Mouse (Mus musculus) cerebellum, adult 2 months (tissue): Measurements from ENCODE around the gene Snx22.

ENCODE experiments used
- CTCF ChIP-seq: fragments of 200-500 bp; IDR thresholded peaks from 2 replicates; pipeline ENCODE4 v1.5.1; 2011; ENCODE audit warnings: low read depth, mild to moderate bottlenecking, control low read depth, low read length, moderate library complexity, borderline replicate concordance; ENCODE audit not compliant: insufficient read depth
- POLR2A ChIP-seq: fragments of 200-500 bp; IDR thresholded peaks from 2 replicates; pipeline ENCODE4 v1.6.1; 2011; ENCODE audit warnings: low read length, control low read depth, borderline replicate concordance; ENCODE audit not compliant: insufficient read depth

DNA sequence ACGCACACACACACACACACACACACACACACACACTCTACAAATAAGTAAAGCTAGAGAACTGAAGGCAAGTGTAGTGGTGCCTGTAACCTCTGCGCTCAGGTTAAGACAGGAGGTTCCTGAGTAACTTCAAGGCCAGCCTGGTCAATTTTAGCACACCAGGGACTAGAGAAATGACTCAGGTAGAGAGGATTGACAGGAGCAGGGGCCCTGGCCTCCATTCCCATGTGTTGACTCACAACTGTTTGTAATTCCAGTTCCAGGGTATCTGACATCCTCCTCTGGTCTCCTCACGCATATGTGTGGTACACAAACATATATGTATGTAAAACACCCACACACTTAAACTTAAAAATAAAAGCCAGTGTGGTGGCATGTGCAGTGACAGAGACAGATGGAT lies 6.1 kb downstream of the Snx22 start:
- no peak for TF ChIP-seq CTCF
- no peak for TF ChIP-seq POLR2A
